In genomic region chr6:115485635-115486034, GRCm38 (mm10) we compare ENCODE assay signal across 17 mouse cellular contexts. TPM values are rescaled to one million over a fixed set of nuclear protein-coding genes. Genes with fewer than 3 reads are reported as not detected.
DNase-seq lines count a peak whose midpoint lies in the region; ATAC-seq lines count a peak whose summit lies in the region.
"Had no signal": no experiment of that assay in that cellular context is flagged by ENCODE, and none has a peak within 500 bp of the region (broad histone marks: within the 10 kb centered on the region; RNA-seq: fewer than 3 reads in every experiment).

No protein-coding gene starts in this region.

- no peak overlapping the region for H3K9ac ChIP-seq in lung, embryonic 16.5 days (ENCODE audit: low read length)
- H3K9ac ChIP-seq: forebrain, embryonic 12.5 days; heart, embryonic 15.5 days; liver, embryonic 13.5 days had no signal

- no peaks in the 10 kb centered on the region for H3K27me3 ChIP-seq in lung, embryonic 16.5 days (ENCODE audit: control insufficient read depth, insufficient read depth, low read depth, low read length)
- H3K27me3 ChIP-seq: heart, embryonic 15.5 days; liver, embryonic 13.5 days had no signal

- peak; percentile 42 for DNase-seq in gastrocnemius, postnatal 14 days
- DNase-seq in gastrocnemius, postnatal 25 days: no peak
- DNase-seq in lung, adult 18-20 months: no peak
- no peak for DNase-seq in embryo, embryonic 10.5 days (ENCODE audit: low spot score)
- no peak for DNase-seq in left cerebral cortex, adult 11 months (ENCODE audit: low spot score)
- DNase-seq: adrenal gland, adult 8-10 months; cerebellum, adult 9-10 months; layer of hippocampus, postnatal 36 days; left cerebral cortex, postnatal 4 days; liver, embryonic 13.5 days; right cerebral cortex, adult 18-20 months had no signal

- peak overlapping the region; percentile 70 for H3K27ac ChIP-seq in lung, embryonic 16.5 days (ENCODE audit: low read length)
- H3K27ac ChIP-seq: forebrain, embryonic 12.5 days; heart, embryonic 15.5 days; liver, embryonic 13.5 days had no signal

- H3K9me3 ChIP-seq in lung, embryonic 16.5 days (ENCODE audit: control insufficient read depth, low read length): no peaks in the 10 kb centered on the region
- H3K9me3 ChIP-seq: forebrain, embryonic 12.5 days; heart, embryonic 15.5 days; liver, embryonic 13.5 days had no signal

- no peaks in the 10 kb centered on the region for H3K36me3 ChIP-seq in lung, embryonic 16.5 days (ENCODE audit: control insufficient read depth, insufficient read depth, low read length)
- H3K36me3 ChIP-seq: forebrain, embryonic 12.5 days; heart, embryonic 15.5 days; liver, embryonic 13.5 days had no signal

- H3K4me2 ChIP-seq in lung, embryonic 16.5 days (ENCODE audit: low read depth, low read length): no peak overlapping the region
- H3K4me2 ChIP-seq: forebrain, embryonic 12.5 days; heart, embryonic 15.5 days; liver, embryonic 13.5 days had no signal

- 29% methylated on average over 6 of the region's 6 CpGs for WGBS in lung, embryonic 16.5 days

- no peak overlapping the region for H3K4me3 ChIP-seq in lung, embryonic 16.5 days (ENCODE audit: low read length)
- H3K4me3 ChIP-seq: forebrain, embryonic 12.5 days; heart, embryonic 15.5 days; liver, embryonic 13.5 days had no signal

- peak; percentile 73 for ATAC-seq in lung, embryonic 16.5 days (ENCODE audit: low read depth)
- ATAC-seq in hematopoietic stem cell, adult 5-6 weeks (replicated peaks in 1 of 2; ENCODE audit: insufficient read depth in 1 of 2, low FRiP score in 2 of 2, low TSS enrichment in 1 of 2, low read depth in 1 of 2, poor library complexity in 2 of 2, severe bottlenecking in 2 of 2): peak; percentile 47 to 54
- ATAC-seq in monocyte, adult 5-6 weeks (replicated peaks; ENCODE audit: insufficient number of reproducible peaks, low FRiP score, low TSS enrichment, poor library complexity, severe bottlenecking): 0 out of 2 replicates have a peak, but pooled peaks have one; percentile 17
- ATAC-seq: midbrain, embryonic 16.5 days had no signal

- intact Hi-C loops in gastrocnemius, postnatal 14 days (cut with DNase I; ENCODE audit: low total_unique reads): no loop called here

- H3K4me1 ChIP-seq in lung, embryonic 16.5 days (replicated peaks; ENCODE audit: control insufficient read depth, insufficient read depth, low read length): peaks cover 5% of the 10 kb centered on the region

RNA-seq across cellular contexts. Expression of gene Tsen2, which starts 58.8 kb away (rescaled TPM):
- 1 to 10 TPM; 6.0 to 7.4 TPM for total RNA-seq in gastrocnemius, postnatal 14 days (2021)
- total RNA-seq in gastrocnemius, postnatal 25 days (2021): 1 to 10 TPM; 5.8 to 6.1 TPM
- 23.9 and 24.8 TPM in 2 replicates for polyA plus RNA-seq in lung, embryonic 16.5 days (2015; fragmentation: Nextera tagmentation; extraction: Ambion mirVana)
- 14.7 and 19.9 TPM in 2 replicates for total RNA-seq in hematopoietic stem cell, adult 5-6 weeks (2017)
- total RNA-seq in monocyte, adult 5-6 weeks (2017): 1.3 to 7.5 TPM (median 2.8 TPM) in 3 replicates

Comparison
In these comparisons a context has a peak if more than half of its experiments do, and no peak if none do; other contexts are left out.
1. ATAC-seq: peak in every context shown above with its lines; median percentile 73 in lung, embryonic 16.5 days; 50 in hematopoietic stem cell, adult 5-6 weeks; 17 in monocyte, adult 5-6 weeks.